Mouse (Mus musculus) small intestine, adult 2 months (tissue): Measurements from ENCODE around the gene Cth.

Experiments used
- CTCF ChIP-seq: fragments of 200-500 bp; IDR thresholded peaks from 2 replicates; pipeline ENCODE4 v1.5.1; 2012; ENCODE audit warnings: low read depth, mild to moderate bottlenecking, control low read depth, inconsistent platforms, low read length, moderate library complexity, mixed read lengths; ENCODE audit not compliant: insufficient replicate concordance, insufficient read length; ENCODE audit errors: extremely low read depth
- POLR2A ChIP-seq: fragments of 200-500 bp; IDR thresholded peaks from 2 replicates; pipeline ENCODE4 v1.6.1; 2012; ENCODE audit warnings: low read depth, mild to moderate bottlenecking, control low read depth, inconsistent platforms, low read length, moderate library complexity

GRCm38 (mm10) chr3:157876439-157877156 lies 48.3 kb downstream of the Cth start:
- no peak for TF ChIP-seq CTCF
- no peak for TF ChIP-seq POLR2A
